Mouse (Mus musculus) C2C12 (cell line): ENCODE measurements around the gene 4921504E06Rik. TPM values are rescaled to one million over a fixed set of nuclear protein-coding genes. Genes with fewer than 3 reads are reported as not detected.

Source experiments
- H3K27me3 ChIP-seq: one replicate; pipeline ENCODE4 v1.6.1; 2011; ENCODE audit not compliant: control insufficient read depth, insufficient read depth, insufficient read length
- H3K36me3 ChIP-seq: one replicate; pipeline ENCODE4 v1.6.1; 2011; ENCODE audit not compliant: control insufficient read depth, insufficient read depth
- H3K4me3 ChIP-seq: one replicate; pipeline ENCODE4 v1.5.1; 2011; ENCODE audit warnings: mild to moderate bottlenecking, control low read depth; ENCODE audit not compliant: poor library complexity, insufficient read depth, severe bottlenecking
- H3K79me2 ChIP-seq: one replicate; pipeline ENCODE4 v1.6.1; 2011; ENCODE audit not compliant: control insufficient read depth, insufficient read depth
- H3K79me3 ChIP-seq: one replicate; pipeline ENCODE4 v1.6.1; 2011; ENCODE audit warnings: low read depth, control low read depth
- H3ac ChIP-seq: one replicate; pipeline ENCODE3; 2011; ENCODE audit warnings: low read depth; ENCODE audit not compliant: control insufficient read depth, insufficient read length
- CEBPB ChIP-seq: IDR thresholded peaks from one replicate; pipeline ENCODE4 v1.6.1; 2011; ENCODE audit warnings: low read depth, mild to moderate bottlenecking, control low read depth, moderate library complexity
- CTCF ChIP-seq: IDR thresholded peaks from one replicate; pipeline ENCODE4 v1.5.1; 2011; ENCODE audit not compliant: control insufficient read depth, insufficient read depth, insufficient read length
- FOSL1 ChIP-seq: IDR thresholded peaks from one replicate; pipeline ENCODE4 v1.8.0; 2011; ENCODE audit warnings: mild to moderate bottlenecking, low read length; ENCODE audit not compliant: poor library complexity, insufficient read depth, severe bottlenecking
- MAX ChIP-seq: IDR thresholded peaks from one replicate; pipeline ENCODE4 v1.6.1; 2011; ENCODE audit warnings: mild to moderate bottlenecking, control low read depth
- MYOD1 ChIP-seq: IDR thresholded peaks from one replicate; pipeline ENCODE4 v1.6.1; 2011; ENCODE audit warnings: low read depth; ENCODE audit not compliant: control insufficient read depth, insufficient read length
- MYOG ChIP-seq: IDR thresholded peaks from one replicate; pipeline ENCODE4 v1.6.1; 2011; ENCODE audit not compliant: control insufficient read depth, insufficient read length; ENCODE audit errors: extremely low read depth
- USF1 ChIP-seq: IDR thresholded peaks from one replicate; pipeline ENCODE4 v1.6.1; 2011; ENCODE audit warnings: low read depth, mild to moderate bottlenecking, control low read depth, moderate library complexity
- polyA plus RNA-seq: library from polyadenylated mRNA; unstranded; fragments of >200 nt; fragmentation: generic; extraction: Trizol; gene quantifications from one replicate; pipeline ENCODE4 v1.2.1, GENCODE M21; 2012; ENCODE audit warnings: missing spikeins

Gene 4921504E06Rik
- polyA plus RNA-seq, 1 experiment = not detected

DNA sequence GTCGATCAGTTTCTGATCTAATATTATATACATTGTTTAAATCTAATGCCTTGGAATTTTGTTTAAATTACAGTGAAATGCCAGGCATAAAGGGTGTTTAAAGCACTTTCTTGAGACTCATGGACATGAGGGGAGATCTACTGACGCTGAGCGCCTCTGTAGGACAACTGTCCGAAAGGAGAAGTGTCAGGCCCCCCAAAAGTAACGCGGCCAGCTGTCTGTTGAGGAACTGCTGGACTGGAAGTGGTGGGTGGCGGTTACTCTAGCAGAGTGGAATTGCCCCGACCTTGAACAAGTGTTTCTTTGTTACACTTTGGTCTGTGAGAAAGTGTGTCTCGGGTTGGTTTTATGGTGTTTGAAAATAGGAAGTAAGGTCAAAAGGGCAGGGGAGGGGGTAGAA lies 109.4 kb downstream of the 4921504E06Rik start:
- Histone ChIP-seq H3K36me3 (no peaks in the 10 kb centered on the region), H3K79me2 (no peaks in the 10 kb centered on the region), H3K27me3 (peaks cover 24% of the 10 kb centered on the region), H3K4me3 (no peak overlapping the region), H3ac (no peak overlapping the region), H3K79me3 (no peaks in the 10 kb centered on the region)
- no peak for TF ChIP-seq CTCF
- no peak for TF ChIP-seq USF1
- TF ChIP-seq MAX = no peak
- TF ChIP-seq MYOD1 = no peak
- TF ChIP-seq MYOG = no peak
- no peak for TF ChIP-seq CEBPB
- TF ChIP-seq FOSL1 = no peak

GRCm38 (mm10) chr2:19431614-19432323 lies 121.9 kb downstream of the 4921504E06Rik start:
- Histone ChIP-seq H3ac (no peak overlapping the region), H3K79me2 (no peaks in the 10 kb centered on the region), H3K4me3 (no peak overlapping the region), H3K36me3 (no peaks in the 10 kb centered on the region), H3K27me3 (peaks cover 9% of the 10 kb centered on the region), H3K79me3 (no peaks in the 10 kb centered on the region)
- TF ChIP-seq CTCF (no peak), CEBPB (no peak), USF1 (no peak), MYOG (no peak), MYOD1 (no peak), FOSL1 (no peak), MAX (no peak)

DNA sequence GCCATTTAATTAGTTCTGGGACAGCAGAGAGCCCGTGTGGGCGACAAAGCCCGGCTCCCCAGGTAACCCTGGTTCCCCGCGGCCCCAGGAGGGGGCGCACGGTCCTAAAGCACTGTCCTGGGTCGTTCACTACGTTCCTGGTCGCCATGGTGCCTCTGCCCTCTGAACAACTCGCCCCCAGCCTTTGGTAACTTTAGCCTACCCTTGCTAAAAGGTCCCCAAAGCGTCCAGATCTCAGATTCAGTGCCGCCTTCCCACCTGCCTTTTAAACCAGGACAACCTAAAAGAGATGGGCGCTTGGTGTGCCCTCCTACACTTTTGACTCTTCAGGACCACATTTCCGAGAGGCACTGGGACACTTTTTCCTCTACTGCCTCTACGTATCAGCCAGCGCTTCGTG lies 122.5 kb downstream of the 4921504E06Rik start:
- H3K4me3 ChIP-seq = no peak overlapping the region
- H3ac ChIP-seq = no peak overlapping the region
- H3K79me2 ChIP-seq = no peaks in the 10 kb centered on the region
- TF ChIP-seq MYOD1 (no peak), MYOG (no peak), CEBPB (no peak), USF1 (no peak), FOSL1 (no peak), CTCF (no peak), MAX (no peak)
- no peaks in the 10 kb centered on the region for H3K36me3 ChIP-seq
- no peaks in the 10 kb centered on the region for H3K79me3 ChIP-seq
- peaks cover 9% of the 10 kb centered on the region for H3K27me3 ChIP-seq

- Histone ChIP-seq H3K79me3 (no peaks in the 10 kb centered on the region), H3K4me3 (no peak overlapping the region), H3ac (no peak overlapping the region), H3K27me3 (peaks cover 9% of the 10 kb centered on the region), H3K79me2 (no peaks in the 10 kb centered on the region), H3K36me3 (no peaks in the 10 kb centered on the region)
- TF ChIP-seq USF1 = no peak
- no peak for TF ChIP-seq FOSL1
- no peak for TF ChIP-seq CTCF
- no peak for TF ChIP-seq MYOD1
- no peak for TF ChIP-seq MYOG
- TF ChIP-seq CEBPB = no peak
- TF ChIP-seq MAX = no peak
These were observed 123.0 kb downstream of the 4921504E06Rik start for GRCm38 (mm10) chr2:19430746-19431145.

GRCm38 (mm10) chr2:19429691-19430690 lies 123.7 kb downstream of the 4921504E06Rik start:
- Histone ChIP-seq H3ac (no peak overlapping the region), H3K4me3 (no peak overlapping the region), H3K36me3 (no peaks in the 10 kb centered on the region), H3K79me2 (no peaks in the 10 kb centered on the region), H3K79me3 (no peaks in the 10 kb centered on the region), H3K27me3 (peaks cover 9% of the 10 kb centered on the region)
- no peak for TF ChIP-seq MYOD1
- no peak for TF ChIP-seq MAX
- no peak for TF ChIP-seq CTCF
- no peak for TF ChIP-seq USF1
- no peak for TF ChIP-seq FOSL1
- TF ChIP-seq MYOG = no peak
- TF ChIP-seq CEBPB = no peak
